Mouse (Mus musculus): ENCODE data around the gene Bglap3.
"Not testable (repeated sequence)": the region's sequence is repeated elsewhere in the genome, so short reads cannot be mapped to it uniquely, and the experiment has no call there.

The Bglap3 gene

GRCm38 (mm10) chr3:88372643-88373042 is at the start of gene Bglap3:
Gene Bglap3 (minus strand): TSS chr3:88372743.
- DNase-seq = not testable (repeated sequence)

- DNase-seq = no peak
Observed at GRCm38 (mm10) chr3:88422020-88422720, 49.6 kb upstream of the Bglap3 start.

GRCm38 (mm10) chr3:88420771-88421170 is 48.2 kb upstream of the Bglap3 start:
- DNase-seq = no peak

- no peak for DNase-seq
Observed at GRCm38 (mm10) chr3:88418016-88418415, 45.5 kb upstream of the Bglap3 start.

- no peak for DNase-seq
Observed at GRCm38 (mm10) chr3:88415668-88416067, 43.1 kb upstream of the Bglap3 start.

GRCm38 (mm10) chr3:88412636-88413035 is 40.1 kb upstream of the Bglap3 start:
- DNase-seq = no peak

- no peak for DNase-seq
Observed at GRCm38 (mm10) chr3:88411681-88412080, 39.1 kb upstream of the Bglap3 start.

GRCm38 (mm10) chr3:88410645-88411031 is 38.1 kb upstream of the Bglap3 start:
- DNase-seq = peak in 1 of 2 experiments; percentile 24

- DNase-seq = peak; percentile 83 to 89
Observed at GRCm38 (mm10) chr3:88409741-88410644, 37.5 kb upstream of the Bglap3 start, which contains the start of gene Pmf1. Gene Pmf1 (minus strand): TSS chr3:88410331.

- no peak for DNase-seq
Observed at GRCm38 (mm10) chr3:88408953-88409352, 36.4 kb upstream of the Bglap3 start.

GRCm38 (mm10) chr3:88407529-88407928 is 35.0 kb upstream of the Bglap3 start:
- DNase-seq = no peak

GRCm38 (mm10) chr3:88407090-88407489 is 34.5 kb upstream of the Bglap3 start:
- peak in 1 of 2 experiments; percentile 46 for DNase-seq

- DNase-seq = no peak
Observed at GRCm38 (mm10) chr3:88403522-88404230, 31.1 kb upstream of the Bglap3 start.

- DNase-seq = no peak
Observed at GRCm38 (mm10) chr3:88398666-88399065, 26.1 kb upstream of the Bglap3 start.

GRCm38 (mm10) chr3:88395742-88396141 is 23.2 kb upstream of the Bglap3 start:
- DNase-seq = no peak

- no peak for DNase-seq
Observed at GRCm38 (mm10) chr3:88395288-88395687, 22.7 kb upstream of the Bglap3 start.

- no peak for DNase-seq
Observed at GRCm38 (mm10) chr3:88393776-88394375, 21.3 kb upstream of the Bglap3 start.

- no peak for DNase-seq
Observed at GRCm38 (mm10) chr3:88384364-88384763, 11.8 kb upstream of the Bglap3 start, which contains the start of gene Bglap. Gene Bglap (minus strand): TSS chr3:88384464.

GRCm38 (mm10) chr3:88382383-88382782 is 9.8 kb upstream of the Bglap3 start:
- not testable (repeated sequence) for DNase-seq

- DNase-seq = peak; percentile 64 to 69
Observed at GRCm38 (mm10) chr3:88381389-88382315, 9.1 kb upstream of the Bglap3 start.

GRCm38 (mm10) chr3:88378599-88378998 is 6.1 kb upstream of the Bglap3 start, which contains the start of gene Bglap2:
Gene Bglap2 (minus strand): TSS chr3:88378699.
- DNase-seq = not testable (repeated sequence)

Measured in thymus, adult 18-20 months (tissue).